Mouse (Mus musculus) urinary bladder, postnatal 4 days (tissue): ENCODE results near the gene Afm.
A peak's percentile ranks its signal among the peaks of the same experiment; 100 is the strongest.

Experiments used
- DNase-seq, 2 experiments: peaks; one replicate each; pipeline ENCODE4 v3.0.0; 2021 to 2022; ENCODE audit warnings: low spot score in 2 of 2

The Afm gene

DNA sequence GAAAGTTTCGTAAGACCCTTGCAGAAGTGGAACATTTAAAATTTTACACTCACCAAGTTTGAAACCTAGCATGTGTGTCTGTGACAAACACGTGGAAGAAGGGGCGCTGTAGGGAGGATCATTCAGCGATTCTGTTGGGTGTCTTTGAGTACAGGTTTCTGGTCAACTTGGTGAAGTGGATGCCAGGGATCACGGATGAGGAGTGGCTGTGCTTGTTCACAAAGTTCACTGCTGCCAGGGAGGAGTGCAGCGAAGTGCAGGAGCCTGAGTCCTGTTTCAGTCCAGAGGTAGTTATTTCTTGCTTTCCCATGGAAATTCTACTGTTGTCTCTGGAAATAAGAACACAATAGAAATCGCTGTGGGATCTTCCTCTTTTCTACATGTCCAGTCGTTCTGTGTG is 32.5 kb downstream of the Afm start:
- DNase-seq: peak in 1 of 2 experiments; percentile 47

DNA sequence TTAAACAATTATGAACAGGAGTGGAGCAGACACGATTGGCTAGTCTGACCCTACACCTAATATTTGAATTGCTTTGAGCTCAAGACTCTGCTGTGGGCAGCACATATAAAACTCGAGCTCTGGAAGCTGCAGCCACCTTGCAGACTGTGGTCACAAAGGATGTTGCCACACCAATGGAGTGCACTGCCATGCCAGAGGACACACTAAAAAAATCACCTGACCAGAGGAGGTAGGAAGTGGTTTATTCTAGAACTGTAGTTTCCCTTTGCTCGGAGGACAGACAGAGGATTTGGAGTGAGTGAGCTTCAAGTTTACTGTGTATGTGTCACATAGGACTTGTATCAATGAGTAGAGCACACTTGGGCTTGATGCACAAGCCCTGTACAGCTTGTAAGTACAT is 37.3 kb downstream of the Afm start:
- DNase-seq: no peak

DNA sequence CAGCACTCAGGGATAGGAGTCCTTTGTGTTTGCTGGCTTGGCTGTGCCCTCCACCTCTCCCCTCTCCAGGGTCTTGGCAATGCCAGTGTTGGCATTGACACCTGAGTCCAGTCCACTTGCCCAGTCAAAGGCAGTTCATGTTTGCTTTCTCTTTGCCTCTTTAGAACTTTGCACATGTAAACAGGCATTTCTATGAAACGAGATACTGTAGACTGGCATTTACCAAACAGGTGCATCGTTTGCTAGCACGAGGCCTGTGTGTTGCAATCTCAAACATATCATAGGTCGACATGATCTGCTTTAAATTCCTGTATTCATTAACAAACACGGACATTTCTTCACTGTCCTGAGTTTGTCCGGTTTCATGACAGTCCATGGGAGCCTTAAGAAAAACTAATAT is 42.0 kb downstream of the Afm start, which contains the start of gene 5830473C10Rik:
Gene 5830473C10Rik, plus strand, starts transcription at position 365 of the 400 bp plus-strand sequence.
- no peak for DNase-seq

DNA sequence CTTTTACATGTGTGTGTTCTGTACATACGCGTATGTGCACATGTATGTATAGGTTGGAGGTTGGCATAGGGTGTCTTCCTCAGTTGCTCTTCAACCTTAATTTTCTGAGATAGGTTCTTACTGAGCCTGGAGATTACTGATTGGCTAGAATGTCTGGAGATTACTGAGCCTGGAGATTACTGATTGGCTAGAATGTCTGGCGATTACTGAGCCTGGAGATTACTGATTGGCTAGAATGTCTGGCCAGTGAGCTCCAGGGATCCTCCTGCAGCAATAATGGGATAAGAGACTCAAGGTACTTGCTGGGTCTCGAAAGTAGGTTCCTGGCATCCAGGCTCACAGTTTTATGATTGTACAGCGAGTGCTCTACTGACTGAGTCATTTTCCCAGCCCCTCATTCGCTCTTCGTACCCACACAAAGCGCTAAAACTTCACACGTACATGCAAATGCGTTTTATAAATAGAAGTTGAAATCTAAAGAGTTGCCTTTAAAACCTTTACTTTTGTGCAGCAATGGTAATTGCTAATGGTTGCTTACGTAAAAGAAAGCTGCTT is 43.1 kb downstream of the Afm start:
- no peak for DNase-seq

DNA sequence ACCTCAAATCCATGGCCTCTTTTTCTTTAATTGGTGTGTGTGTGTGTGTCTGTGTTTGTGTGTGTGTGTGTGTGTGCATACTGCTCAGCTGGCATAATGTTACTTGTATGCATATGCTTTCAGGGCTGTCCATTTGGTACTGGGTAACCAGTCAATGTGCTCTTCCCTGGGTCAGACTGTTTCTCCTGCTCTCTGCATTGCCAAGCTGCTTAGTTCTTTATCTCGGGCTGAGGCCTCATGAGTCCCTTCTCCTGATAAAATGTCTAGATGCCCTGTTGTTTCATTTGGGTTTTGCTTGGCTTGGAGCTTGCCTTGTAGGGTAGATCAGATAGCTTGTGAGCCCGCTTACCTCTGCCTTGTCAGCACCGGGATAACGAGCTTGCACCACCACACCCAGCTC is 44.1 kb downstream of the Afm start:
- no peak for DNase-seq

DNA sequence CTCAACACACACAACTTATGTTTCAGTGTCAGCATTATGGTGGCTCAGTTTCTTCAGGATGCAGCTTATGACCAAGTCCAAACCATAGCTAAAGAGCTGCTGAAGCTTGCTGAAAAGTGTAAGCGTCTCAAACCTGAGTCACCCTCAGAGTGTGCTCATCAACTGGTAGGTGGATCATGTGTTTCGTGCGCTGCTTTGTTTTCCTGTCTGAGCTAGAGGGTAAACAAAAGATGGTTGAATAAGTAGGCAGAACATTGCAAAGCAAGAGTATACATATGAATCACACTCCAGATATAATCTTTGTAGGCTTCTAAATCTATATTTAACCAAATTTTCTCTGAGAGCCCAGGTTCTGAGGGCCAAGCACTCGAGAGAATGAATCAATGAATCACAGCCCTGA is 45.4 kb downstream of the Afm start:
- DNase-seq: no peak

DNA sequence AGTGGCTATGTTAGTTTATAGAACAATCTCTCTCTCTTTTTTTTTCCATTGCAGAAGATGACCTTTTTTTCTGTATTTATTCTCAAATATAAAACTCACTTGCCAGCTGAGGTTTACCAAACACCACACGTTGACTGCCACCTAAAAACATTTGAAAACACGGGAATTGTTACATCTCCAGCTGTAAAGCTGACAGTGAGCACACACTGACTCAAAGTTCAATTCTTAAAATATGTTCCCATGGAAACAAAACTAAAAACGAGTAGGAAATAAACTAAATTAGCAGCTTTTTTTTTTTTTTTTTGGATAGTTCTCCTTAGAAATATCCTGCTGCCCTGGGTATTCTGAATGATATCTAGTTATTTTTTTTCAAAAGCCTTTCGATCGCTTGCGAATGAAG is 46.5 kb downstream of the Afm start:
- no peak for DNase-seq

DNA sequence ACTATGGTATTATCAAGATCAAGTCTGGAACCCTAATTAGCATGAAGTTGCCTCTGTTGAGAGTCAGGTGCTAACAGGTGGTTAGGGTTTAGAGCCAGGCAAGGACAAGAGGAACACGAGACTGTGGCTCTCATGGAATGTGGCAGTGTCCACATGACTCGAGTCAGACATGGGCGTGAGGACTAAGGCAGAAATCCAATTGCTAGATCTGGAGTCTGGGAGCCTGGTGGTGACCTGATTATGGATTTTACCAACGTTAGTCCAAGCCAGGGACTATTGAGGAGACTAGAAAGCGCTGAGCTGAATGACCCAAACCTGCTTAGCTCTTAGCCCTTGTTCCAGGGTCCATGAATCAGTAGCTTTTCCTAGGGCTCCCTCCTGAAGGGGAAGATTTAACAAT is 49.1 kb downstream of the Afm start:
- no peak for DNase-seq

DNA sequence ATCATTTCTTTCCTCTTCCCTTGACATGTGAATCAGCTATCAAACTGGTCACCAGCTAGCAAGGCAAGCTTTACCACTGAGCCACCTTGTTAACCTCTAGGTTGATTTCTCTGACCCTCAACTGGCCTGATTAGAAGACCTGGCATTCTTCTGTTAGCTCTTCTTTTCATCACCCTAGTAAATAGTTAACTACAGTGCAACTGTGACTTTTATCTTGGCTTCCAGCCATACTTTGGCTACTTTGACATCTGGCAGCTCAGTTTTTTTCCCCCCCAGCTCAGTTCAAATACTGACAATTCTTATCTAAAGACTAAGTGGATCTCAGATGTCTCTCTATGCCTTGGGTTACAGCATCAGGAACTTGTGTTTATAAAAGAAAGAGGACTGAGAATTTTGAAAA is 49.6 kb downstream of the Afm start:
- no peak for DNase-seq

DNA sequence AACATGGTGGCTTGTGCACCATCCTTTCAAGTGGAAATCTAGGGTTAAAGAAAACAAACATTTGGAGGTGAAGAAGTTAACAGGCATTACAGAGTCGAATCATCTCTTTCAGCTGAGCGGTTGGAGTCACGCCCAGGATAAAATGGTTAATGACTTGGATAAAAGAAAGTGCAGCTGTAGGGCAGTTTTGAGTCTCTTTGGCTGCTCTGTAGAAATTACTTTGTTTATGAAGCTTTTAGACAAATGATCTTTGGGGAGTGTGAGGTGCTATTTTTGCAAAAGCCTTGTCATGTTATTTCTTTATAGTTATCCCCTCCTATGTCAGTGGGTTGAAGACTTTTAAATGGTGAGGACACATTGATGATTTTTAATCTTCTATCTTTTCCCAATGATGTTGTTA is 52.5 kb downstream of the Afm start:
- no peak for DNase-seq

DNA sequence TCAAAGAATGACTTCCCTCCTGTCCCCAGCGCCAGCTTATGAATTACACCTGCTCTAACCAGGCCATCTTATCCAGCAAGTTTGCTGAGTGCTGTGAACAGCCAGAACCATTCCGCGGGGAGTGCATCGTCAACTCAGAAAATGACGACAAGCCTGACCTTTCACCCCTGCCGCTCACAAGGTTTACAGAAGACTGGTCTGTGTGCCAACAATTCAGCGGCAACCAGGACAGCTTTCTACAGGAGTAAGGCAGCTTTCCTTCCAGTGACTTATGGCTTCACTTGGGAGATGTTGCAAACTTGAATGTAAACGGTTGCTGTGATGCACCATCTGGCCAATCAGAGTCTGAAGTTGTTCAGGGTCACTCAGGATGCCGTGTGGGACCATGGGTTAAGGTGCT is 59.0 kb downstream of the Afm start:
- DNase-seq: no peak

DNA sequence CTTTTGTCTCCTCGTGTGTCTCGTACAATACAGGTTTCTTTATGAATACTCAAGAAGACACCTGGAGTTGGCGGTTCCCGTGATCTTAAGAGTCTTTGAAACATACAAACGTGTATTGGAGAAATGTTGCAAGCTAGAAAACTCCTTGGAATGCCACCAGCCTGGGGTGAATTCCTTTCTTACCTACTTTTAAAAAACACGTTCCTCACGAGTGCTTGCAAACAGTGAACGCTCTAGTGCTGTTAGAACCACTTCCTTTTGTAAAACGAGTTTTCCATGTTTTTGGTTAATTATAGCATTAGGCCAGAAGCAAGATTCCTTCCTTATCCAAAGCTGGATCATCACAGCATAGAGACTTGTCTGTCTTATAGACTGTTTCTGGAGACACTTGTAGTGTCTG is 60.8 kb downstream of the Afm start:
- DNase-seq: no peak

DNA sequence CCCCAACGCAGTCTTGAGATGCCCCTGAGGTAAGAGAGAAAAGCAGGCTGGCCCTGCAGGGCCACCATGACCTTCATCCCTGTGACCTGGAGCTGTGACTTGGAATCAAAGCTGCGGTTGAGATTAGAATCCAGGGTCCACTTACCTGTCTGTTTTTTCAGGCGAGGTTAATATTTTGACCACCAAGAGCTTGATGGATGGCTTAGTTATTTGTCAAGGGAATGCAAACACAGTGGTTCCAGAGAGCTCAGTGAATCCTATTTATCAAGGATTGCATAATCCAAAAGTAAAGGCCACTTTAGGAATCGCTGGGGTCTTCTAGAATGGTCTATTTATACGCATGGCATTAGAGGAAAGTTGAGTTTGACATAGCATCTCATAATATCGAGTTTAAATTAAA is 63.4 kb downstream of the Afm start:
- DNase-seq: no peak

DNA sequence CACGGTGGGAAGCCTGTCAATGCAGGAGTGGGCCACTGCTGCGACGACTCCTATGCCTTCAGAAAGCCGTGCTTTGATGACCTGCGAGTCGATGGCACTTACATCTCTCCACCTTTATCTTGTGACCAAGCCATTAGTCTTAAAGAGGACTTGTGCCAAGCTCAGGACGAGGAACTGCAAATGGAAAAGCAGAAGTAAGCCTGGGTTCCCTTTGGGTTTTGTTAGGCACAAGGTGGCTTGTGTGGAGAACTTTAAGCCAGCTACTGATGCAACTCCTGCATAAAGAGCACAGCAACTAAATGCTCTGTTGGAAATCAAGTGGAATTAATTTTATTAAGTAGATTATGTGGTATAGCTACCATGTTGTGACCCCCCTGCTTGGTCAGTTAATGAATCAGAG is 66.1 kb downstream of the Afm start:
- DNase-seq: no peak

DNA sequence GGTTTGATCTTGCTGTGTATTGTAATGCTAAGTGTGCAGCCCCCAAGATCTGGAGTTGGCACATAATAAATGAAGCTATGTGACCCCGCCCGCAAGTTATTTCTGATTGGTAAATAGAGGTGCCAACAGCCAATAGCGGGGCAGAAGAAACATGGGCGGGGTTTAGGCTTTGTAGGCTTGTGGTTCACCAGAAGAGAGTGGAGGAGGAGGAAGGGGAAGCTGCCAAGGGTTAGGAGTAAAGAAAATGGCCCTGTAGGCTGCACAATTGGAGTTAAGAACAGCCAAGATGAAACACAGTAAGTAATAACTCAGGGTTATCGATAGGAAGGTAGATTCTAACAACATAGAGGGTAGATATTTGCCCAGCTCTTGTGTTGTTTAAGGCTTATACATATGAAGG is 67.8 kb downstream of the Afm start:
- no peak for DNase-seq

DNA sequence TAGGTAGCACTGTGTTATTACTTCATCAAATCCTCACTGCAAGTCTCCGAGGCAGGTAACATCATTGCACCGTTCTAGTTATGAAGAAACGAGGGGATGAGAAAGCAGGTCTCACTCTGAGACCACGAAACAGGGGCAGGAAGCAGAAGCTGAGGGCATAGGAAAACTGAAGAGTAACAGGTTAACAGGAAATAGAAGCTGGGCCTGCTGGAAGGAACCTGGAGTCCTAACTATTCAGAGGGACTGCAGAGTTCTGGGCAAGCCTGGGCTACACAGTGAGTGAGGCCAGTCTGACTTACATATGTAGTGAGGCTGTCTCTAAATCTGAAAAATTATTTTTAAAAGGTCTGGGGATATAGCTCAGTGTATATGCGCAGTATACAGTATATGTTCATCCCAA is 69.4 kb downstream of the Afm start:
- DNase-seq: no peak

DNA sequence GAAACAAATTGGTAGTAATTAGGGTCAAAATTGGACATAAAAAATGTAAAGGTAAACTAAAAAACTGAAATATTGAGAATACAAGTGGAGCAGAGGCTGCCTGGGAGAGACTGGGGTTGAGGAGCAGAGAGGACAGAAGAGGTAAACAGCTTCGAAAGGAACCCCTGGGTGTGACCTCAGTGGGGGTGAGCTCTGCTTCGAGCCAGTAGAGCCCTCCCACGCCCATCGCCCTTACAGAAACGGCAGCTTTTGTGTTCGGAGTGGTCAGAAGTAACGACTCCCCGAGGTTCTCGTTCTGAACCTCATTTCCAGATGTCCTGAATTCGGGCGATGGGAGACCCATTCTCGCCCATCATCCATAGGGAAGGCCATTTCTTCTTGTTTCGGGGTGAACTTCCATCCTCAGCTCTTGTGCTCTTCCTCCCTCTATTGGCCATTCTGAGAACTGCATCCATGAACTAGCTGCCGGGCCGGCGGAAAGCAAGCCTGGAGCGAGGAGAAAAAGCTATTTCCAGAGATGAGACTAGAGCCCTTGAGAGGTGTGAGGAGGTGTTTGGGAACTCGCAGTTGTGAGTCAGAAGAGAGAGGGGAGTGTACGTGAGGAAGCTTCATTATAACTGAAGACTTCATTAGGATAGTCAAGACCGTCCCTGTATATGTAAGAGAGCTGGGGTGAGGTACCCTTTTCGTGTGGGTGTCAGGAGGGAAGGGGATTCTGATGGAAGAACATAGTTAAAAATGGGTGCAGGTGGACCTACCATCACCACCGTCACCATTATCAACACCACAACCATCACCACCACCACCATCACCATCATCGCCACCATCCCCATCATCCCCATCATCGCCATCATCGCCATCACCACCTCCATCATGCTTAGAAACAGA is 70.2 kb downstream of the Afm start:
- peak; percentile 29 to 67 for DNase-seq

DNA sequence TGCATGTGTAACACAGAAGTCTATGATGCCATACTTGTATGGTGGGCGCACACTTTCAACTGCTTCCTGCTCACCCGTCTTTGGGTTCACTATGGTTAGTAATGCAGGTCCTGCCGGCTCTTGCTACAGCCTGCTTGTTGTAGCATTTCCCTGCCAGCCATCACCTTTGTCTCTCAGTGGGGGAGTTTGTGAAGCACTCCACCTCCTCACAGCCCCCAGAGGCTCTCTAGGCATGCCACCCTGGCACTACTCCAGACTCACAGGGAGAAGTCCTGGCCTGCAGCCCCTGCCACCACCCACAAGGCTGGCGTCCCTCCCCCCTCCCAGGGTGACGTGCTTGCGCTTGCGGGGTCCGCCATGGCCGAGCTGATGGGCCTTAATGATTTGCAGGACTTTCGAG is 71.9 kb downstream of the Afm start:
- DNase-seq: no peak

DNA sequence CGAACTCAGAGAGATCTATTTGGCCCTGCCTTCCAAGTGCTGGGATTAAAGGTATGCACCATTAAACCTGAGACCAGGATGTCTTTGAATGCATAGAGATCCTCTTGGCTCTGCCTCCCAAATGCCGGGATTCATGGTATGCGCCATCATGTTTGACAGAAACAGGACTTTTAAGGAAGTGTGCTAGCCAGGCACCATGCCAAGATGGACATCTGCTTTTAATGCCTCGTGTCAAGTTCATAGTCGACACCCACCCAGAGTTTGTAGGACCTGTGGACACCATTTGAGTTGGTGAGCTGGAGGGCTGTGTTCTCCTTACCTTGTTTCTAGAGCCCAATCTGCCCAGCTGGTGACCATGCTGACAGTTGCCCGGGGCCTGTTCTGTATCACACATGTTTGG is 73.2 kb downstream of the Afm start:
- no peak for DNase-seq

DNA sequence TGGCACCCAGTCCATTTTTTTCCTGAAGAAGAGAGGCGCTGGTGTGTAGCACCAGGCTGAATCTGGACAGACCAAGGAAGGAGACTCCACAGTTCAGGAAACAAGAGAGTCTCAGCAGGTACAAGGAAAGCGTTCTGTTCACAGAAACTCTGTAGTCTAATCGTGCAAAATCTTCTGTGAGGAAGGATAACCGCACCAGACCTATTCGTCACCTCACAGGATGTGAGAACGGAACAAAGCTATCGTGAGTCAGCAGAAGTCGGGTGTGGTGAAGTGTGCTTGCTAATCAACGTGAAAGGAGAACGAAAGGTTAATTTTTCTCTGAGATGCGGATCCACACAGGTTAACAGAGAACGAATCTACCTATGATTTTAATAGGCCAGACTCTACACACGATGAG is 76.2 kb downstream of the Afm start:
- no peak for DNase-seq

DNA sequence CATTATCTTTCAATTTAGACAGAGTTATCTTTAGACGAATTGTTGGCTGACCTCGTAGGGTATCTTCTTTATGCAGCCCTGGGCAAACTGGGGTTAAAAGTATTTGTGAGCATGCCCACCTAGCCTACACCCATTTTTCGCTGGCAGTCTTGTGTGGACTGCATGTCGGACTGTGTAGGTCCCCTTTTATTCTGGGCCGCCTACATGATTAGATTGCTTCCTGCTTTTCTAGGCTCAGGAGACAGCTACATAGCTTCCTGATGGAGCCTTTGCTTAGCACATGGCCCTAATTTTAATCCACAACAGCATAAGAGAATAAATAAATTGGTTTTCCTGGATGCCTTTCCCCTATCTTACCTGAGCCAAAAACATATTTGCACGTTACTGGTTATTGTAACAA is 77.4 kb downstream of the Afm start:
- DNase-seq: no peak

DNA sequence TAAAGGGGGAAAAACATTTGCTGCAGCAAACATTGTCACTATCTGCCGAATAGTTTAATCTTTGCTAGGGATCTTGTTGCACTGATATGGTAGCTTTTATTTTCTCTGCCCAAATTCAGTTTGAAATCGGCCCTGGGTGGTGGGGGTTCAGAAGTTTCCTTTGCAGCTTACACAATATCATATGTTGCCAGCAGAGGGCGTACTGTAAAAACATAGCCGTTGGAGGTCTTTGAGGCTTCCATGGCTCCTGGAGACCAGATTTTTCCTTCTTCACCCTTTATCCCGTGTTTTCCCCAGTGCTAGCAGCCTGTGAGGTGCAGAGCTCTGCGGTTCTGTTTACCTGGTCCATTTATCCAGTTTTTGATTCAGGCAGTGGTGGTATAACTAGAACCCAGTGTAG is 82.7 kb downstream of the Afm start:
- no peak for DNase-seq
